Mouse (Mus musculus): ENCODE results near the gene Hrh3. TPM values are rescaled to one million over a fixed set of nuclear protein-coding genes. Genes with fewer than 3 reads are reported as not detected.

Gene Hrh3
- total and polyA plus RNA-seq, 3 experiments: 0.16 TPM; not detected in 2

- DNase-seq: no peak
These were observed 40.8 kb downstream of the Hrh3 start for GRCm38 (mm10) chr2:180063338-180064131.

DNA sequence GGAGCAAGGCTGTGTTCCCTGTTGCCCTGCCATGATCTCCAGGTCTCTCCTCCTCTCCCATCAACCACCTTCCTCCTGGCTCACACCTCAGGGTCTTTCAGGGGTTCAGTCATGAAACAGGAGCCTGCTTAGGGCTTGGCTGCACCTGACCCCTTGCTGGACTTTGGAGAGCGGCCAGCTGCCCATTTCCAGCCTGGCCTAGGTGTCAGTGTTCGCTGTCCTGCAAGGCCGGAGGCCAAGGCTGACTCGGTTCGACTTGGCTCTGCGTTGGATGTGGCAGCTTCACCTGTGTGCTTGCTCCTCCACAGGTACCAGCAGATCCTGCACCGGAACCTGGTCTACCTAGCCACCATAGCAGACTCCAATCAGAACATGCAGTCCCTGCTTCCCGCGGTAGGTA, 51.3 kb downstream of the Hrh3 start:
- DNase-seq: no peak

DNA sequence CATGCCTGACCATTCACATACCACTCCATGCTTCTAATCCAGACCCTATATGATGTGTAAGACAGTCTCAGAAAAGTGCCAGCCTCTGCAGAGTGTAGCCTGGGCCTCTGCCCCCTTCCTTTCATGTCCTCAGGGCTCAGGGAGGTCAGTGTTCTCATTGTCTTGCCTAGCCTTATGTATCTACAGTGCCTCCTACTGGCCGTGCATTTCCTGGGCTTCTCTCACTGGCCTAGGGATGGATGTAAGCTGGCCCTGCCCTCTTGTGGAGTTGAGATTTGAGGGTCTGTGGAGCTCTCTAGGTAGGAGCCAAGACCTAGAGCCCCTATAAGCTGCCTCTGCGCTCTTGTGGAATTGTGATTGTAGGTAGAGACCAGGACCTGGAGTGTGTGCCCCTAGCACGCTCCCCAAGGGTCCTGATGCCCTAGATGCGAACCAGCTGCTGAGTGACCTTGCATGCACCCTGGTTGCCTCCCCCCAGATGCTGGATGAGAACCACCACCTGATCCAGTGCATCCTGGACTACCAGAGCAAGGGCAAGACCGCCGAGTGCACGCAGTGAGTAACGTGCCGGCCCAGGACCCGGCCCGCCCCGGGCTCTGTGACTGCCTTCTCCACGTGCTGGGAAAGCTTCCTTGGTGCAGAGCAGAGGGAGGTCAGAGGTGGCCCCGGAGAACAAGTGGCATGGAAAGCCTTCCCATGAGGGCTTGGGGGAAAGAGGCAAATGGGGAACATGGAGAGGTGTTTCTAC, 52.1 kb downstream of the Hrh3 start:
- no peak for DNase-seq

DNA sequence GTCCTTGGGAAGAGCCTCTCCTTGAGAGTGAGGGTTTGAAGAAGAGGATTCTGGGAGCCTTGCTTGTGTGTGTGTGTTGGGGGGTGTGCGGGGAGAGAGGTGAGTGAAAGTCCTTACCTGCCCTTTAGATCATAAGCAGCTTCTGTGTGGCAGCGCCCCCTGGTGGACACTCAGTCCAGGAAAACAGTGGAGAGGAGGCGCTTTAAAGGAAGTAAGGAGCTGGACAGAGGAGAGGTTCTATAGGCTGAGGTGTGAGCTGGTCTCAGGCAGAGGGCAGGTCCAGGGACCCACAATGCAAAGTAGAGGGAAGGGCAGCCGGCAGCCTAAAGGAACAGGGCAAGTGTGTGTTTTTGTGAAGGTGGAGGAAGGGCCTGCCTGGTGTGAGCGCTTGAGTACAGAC, 53.3 kb downstream of the Hrh3 start:
- DNase-seq: peak; percentile 75

Other genes with a start within 250 kb of the Hrh3 start
- 10 to 100 TPM; 19.3 to 22.5 TPM for gene Taf4, start 127.8 kb downstream of the Hrh3 start, total RNA-seq (2021)
- 10.3 and 11.5 TPM in 2 replicates for gene Taf4, start 127.8 kb downstream of the Hrh3 start, polyA plus RNA-seq (2012; rRNA removed)
- 10 to 100 TPM; 38.6 to 47.0 TPM for gene Lsm14b, start 79.5 kb downstream of the Hrh3 start, total RNA-seq (2021)
- gene Lsm14b, start 79.5 kb downstream of the Hrh3 start, polyA plus RNA-seq (2012; rRNA removed): 26.2 and 27.3 TPM in 2 replicates
- 100 to 1,000 TPM; 212 to 248 TPM for gene Psma7, start 62.1 kb downstream of the Hrh3 start, total RNA-seq (2021)
- 91.7 and 121 TPM in 2 replicates for gene Psma7, start 62.1 kb downstream of the Hrh3 start, polyA plus RNA-seq (2012; rRNA removed)
- gene Ss18l1, start 62.0 kb downstream of the Hrh3 start, total RNA-seq (2021): 10 to 100 TPM in 1 of 2 experiments, 1 to 10 TPM in 1; 6.7 to 11.8 TPM
- 14.2 and 18.1 TPM in 2 replicates for gene Ss18l1, start 62.0 kb downstream of the Hrh3 start, polyA plus RNA-seq (2012; rRNA removed)
- gene Mtg2, start 33.9 kb downstream of the Hrh3 start, total RNA-seq (2021): 10 to 100 TPM; 13.5 to 22.2 TPM
- gene Mtg2, start 33.9 kb downstream of the Hrh3 start, polyA plus RNA-seq (2012; rRNA removed): 12.4 and 13.1 TPM in 2 replicates
- gene Osbpl2, start 14.8 kb upstream of the Hrh3 start, total RNA-seq (2021): 10 to 100 TPM; 41.8 to 42.3 TPM
- gene Osbpl2, start 14.8 kb upstream of the Hrh3 start, polyA plus RNA-seq (2012; rRNA removed): 15.8 and 21.7 TPM in 2 replicates
- 100 to 1,000 TPM; 152 to 183 TPM for gene Adrm1, start 67.0 kb upstream of the Hrh3 start, total RNA-seq (2021)
- gene Adrm1, start 67.0 kb upstream of the Hrh3 start, polyA plus RNA-seq (2012; rRNA removed): 280 and 296 TPM in 2 replicates
- 10 to 100 TPM; 30.7 to 35.0 TPM for gene Lama5, start 121.4 kb upstream of the Hrh3 start, total RNA-seq (2021)
- gene Lama5, start 121.4 kb upstream of the Hrh3 start, polyA plus RNA-seq (2012; rRNA removed): 41.7 and 48.7 TPM in 2 replicates
- gene Rps21, start 152.9 kb upstream of the Hrh3 start, total RNA-seq (2021): 100 to 1,000 TPM; 380 to 873 TPM
- gene Rps21, start 152.9 kb upstream of the Hrh3 start, polyA plus RNA-seq (2012; rRNA removed): 1,054 and 1,398 TPM in 2 replicates
- 10 to 100 TPM; 13.1 to 14.7 TPM for gene Cables2, start 169.0 kb upstream of the Hrh3 start, total RNA-seq (2021)
- 19.4 and 28.8 TPM in 2 replicates for gene Cables2, start 169.0 kb upstream of the Hrh3 start, polyA plus RNA-seq (2012; rRNA removed)
- not detected for gene Rbbp8nl, start 185.4 kb upstream of the Hrh3 start, total RNA-seq (2021)
- not detected in 2 replicates for gene Rbbp8nl, start 185.4 kb upstream of the Hrh3 start, polyA plus RNA-seq (2012; rRNA removed)
- gene Gata5, start 230.2 kb upstream of the Hrh3 start, total RNA-seq (2021): under 1 TPM; 0.09 to 0.28 TPM
- gene Gata5, start 230.2 kb upstream of the Hrh3 start, polyA plus RNA-seq (2012; rRNA removed): 0.25 and 0.31 TPM in 2 replicates